Mouse (Mus musculus): ENCODE data around the gene Nifk.

Nifk gene

DNA sequence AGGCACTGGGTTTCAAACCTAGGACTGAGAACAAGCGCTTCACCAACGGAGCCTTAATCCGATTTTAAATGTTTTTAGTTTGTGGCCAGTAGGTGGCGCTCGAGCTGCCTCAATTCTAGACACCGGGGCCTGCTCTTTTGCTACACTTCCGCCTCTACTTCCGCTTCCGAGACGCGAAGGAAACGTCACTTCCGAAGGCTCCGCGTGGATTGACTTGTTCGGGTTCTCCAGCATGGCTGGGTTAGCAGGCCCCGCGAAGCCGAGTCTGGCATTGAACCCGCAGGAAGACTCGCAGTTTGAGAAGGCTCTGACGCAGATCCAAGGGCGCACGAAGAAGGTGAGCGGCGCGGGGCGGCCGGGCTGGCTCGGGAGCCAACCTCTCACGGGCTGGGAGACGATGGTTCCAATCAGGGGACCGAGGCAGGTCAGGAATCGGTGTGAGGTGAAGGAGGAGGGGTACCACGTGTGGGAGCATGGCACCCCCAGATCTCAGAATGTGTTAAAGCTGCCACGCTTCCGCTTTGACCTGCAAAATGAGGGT is at the start of gene Nifk:
TSS of gene Nifk (plus strand) at position 179 of the 541 bp plus-strand sequence.
- DNase-seq (ENCODE audit: low spot score), result peak; percentile 91

DNA sequence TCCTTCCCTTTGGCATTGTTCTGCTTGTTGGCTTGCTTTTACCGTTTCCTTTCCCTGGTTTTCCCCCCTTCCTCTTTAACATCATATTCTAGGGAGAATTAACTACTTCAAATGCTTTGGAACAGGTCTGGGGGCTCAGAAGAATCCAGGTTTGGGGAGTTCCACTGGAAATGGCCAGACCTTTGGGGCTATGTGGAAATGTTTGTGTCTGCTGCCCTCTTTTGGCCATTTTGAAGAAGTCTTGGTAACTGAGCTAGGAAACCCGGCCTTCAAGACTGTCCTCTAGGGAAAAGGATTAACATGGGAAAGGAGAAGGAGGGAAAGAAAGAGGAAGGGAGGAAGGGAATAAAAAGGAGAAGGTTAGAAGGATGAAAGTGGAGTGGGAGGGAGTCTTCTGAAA is 46.5 kb upstream of the Nifk start:
- DNase-seq (ENCODE audit: low spot score), result no peak

DNA sequence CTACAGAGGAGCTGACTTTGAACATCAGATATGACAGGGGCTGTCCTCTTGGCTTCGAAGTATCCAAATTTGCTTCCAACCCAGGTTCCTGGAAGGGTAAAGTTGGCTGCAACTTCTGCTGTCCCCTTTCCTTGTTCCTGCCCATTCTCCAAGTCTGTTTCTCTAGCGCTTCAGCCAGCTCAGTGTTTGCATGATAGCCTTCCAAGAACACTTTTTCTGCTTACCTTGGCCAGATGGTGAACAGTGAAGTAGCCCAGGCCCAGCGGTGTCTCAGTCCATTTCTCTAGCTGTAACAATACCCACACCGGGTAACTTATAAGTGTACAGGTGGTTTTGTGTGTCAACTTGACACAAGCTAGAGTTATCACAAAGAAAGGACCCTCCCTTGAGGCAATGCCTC is 29.3 kb upstream of the Nifk start:
- no peak for DNase-seq (ENCODE audit: low spot score)

DNA sequence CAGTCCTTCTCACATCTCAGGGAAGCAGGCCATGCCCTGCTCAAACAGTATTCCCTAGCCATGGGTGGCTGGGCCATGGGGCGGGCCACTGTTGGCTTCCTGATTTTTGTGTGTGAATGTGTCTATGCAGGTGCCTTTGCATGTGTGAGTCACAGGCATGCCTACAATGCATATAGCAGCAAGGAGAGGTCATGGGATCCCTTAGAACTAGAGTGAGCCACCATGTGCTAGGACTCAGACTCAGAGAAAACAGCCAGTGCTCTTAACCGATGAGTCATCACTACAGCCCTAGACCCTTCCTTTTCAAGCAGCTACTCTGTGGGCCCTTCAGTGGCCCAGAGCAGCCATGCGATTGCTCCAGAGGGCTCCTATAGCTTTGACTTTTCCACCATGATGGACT is 27.4 kb upstream of the Nifk start:
- no peak for DNase-seq (ENCODE audit: low spot score)

DNA sequence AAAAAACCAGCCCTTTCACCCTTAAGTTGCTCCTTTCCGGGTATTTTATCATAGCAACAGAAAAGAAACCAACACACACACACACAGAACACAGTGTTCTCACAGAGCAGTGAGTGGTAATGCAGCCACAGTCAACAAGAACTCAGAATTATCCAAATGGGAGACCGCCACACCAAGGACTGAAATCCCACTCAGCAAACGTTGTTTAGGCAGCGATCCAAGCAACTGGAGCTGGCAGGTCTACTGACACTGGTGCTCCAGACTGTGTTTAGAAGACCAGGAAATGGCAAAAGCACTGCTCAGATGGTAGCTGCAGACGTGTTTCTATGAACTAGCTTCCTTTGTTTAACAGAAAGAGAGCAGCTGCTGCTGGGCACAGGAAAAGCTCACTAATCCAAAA is 26.8 kb upstream of the Nifk start:
- no peak for DNase-seq (ENCODE audit: low spot score)

DNA sequence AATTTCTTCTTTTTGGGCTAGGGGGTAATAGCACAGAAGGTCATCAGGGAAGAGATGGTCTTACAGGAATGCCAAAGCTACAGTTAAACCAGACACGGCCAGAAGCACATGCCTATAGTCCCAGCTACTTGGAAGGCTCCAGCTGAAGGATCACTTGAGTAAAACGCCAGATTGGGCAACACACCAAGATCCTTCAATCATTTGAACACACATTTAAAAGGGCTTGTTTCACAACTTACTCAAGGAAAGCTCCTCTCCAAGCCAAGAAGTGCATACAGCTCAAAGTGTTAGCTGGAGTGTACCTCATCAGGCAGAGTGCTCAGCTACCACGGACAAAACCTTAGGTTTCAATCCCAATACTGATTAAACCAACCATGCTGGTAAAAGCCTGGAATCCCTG is 25.0 kb upstream of the Nifk start:
- no peak for DNase-seq (ENCODE audit: low spot score)

DNA sequence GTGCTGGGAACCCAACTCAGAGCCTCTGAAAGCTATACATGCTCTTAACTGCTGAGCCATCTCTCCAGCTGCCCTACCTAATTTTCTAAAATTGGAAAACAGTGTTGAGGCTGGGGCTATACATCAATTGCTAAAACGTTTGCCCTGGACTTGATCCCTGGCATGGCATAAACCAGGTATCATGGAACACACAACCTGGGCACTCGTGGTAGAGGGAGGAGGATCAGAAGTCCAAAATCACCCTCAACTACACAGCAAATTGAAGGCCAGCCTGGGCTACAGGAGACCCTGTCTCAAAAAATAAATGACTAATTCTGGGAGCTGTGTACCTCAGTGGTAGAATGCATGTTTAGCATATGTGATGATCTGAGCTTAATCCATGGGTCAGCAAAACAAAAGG is 23.9 kb upstream of the Nifk start:
- DNase-seq (ENCODE audit: low spot score), result no peak

DNA sequence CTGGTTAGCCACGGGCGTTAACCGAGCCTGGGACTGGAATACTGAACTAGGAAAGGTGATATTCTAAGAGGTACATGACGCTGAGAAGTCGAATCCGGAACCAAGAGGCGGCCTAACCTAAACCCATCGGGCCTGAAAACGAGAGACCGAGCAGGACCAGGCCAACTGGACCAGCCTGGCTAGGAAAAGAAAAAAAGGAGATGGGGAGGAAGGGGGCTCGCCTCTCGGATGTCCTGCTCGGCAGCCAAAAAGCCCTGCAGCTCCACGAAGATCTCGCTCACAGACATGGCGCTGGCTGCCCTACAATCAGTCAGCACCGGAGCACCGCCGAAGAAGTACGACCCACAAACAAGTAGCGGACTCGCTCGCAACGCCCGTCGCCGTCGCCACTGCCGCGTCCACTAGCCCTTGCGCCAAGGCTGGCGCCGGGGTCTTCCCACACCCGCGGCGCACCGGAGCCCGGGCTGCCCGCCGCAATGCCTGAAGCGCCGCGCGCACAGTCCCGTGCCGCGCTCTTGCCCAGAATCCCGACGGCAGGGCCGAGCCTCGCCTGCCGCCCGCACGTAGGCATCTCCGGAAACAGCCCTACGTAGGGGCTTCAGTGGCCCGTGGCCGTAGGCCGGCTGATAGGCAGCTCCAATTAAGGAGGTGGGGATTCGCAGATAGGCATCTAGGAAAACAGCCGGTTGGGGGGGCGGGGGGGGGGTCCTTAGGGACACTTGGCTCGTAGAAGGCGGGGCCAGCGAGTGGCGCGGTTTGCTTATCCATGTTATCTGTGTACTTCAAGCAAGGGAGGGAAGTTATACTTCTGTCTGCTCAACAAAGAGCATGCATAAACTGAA is 10.6 kb upstream of the Nifk start:
- DNase-seq (ENCODE audit: low spot score), result peak; percentile 88

DNA sequence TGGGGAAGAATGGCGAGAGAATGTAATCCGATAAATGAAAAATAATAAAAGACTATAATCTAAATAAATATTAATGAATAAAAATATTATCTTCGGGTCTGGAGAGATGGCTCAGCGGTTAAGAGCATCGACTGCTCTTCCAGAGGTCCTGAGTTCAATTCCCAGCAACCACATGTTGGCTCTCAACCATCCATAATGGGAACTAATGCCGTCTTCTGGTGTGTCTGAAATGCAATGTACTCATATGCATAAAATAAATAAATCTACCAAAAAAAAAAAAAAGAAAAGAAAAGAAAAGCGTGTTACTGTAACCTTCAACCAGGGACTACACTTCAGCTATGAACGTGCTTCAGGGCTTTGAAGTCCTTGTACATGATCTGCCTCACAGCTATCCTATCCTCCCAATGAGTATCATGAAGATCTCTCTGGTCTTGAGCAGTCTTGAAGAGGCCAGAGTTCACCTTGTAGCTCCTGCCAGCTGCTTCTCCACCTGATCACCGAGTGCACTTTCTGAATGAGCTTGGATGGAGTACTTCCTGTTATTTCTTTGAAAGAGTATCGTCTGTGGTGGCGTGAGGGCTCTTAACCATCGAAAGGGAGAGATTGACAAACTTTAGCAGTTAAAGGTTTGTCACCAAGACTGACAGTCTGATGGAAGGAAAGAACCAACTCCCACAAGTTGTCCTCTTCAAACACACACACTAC is 9.9 kb upstream of the Nifk start, which contains the start of gene Tsn:
TSS of gene Tsn (minus strand) at position 118 of the 705 bp plus-strand sequence.
- DNase-seq (ENCODE audit: low spot score), result no peak

DNA sequence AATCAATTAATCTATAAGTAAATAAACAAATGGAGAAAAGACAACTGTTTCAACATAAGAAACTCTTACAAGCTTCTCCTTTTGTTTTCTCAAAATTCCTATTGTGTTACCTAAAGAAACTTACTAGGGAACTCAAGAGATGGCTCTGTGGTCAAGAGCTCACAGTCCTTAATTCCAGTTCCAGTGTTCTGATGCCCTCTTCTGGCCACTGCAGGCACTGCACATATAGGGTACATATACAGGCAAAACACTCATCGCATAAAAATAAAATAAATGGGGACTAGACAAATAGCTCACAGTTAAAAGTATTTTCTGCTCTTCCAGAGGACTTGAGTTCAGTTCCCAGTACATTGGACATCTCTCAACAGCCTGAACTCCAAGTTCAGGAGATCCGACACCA is 943 bp upstream of the Nifk start:
- no peak for DNase-seq (ENCODE audit: low spot score)

DNA sequence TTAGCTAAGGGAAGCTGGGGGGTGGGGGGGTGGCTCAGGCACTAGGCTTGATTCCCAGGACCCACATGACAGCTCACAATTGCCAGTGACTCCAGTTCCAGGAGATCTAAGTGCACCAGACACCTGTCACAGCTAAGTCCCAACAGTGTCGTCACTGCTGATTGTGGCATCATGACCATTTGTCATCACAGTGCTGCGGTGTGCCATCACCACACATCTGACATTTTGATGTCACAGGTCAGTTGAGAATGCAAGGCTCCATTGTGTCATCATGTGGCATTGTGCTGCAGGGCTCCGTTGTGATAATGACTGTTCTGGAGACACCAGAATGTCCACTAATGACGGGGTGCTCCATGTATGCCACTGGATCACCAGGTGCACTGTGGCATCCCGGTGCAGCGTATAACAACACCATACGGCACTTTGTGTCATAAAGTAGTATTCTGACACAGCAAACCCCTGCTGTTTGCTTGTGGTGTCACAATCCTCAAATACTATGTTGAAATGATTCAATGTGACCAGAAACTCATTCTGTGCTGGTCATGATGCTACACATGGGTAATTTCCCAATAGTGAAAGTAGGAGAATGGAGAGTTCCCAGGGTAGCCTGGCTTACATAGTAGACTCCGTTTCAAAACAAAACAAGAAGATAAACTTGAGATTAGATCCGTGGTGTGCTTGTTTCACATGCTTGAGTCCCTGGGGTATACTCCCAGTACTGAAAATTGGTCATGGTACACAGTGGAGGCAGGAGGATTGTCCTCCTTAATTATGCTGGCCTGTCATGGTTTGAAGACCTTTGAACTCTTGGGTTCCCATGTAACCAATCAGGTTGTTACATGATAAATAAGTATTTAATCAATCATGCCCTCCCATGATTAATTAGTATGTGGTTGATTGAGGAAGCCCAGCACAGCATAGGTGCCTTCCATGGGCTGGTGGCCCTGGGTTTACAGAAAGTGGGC is 13.4 kb downstream of the Nifk start:
- DNase-seq (ENCODE audit: low spot score), result no peak

DNA sequence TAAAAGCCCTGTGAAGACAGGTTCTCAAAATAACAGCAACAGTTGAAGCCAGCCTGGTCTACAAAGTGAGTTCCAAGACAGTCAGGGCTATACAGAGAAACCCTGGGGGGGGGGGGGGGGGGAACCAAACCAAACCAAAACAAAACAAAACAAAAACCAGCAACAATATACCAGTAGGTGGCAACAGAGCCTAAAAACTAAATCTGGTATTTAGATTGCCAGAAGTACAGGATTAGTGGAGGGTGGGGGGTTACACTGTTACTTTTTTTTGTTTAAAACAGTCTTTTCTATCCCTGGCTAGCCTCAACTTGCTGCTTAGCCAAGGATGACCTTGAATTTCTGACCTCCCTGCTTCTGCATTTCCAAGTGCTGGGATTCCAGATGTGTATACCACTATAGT is 14.2 kb downstream of the Nifk start:
- DNase-seq (ENCODE audit: low spot score), result no peak

DNA sequence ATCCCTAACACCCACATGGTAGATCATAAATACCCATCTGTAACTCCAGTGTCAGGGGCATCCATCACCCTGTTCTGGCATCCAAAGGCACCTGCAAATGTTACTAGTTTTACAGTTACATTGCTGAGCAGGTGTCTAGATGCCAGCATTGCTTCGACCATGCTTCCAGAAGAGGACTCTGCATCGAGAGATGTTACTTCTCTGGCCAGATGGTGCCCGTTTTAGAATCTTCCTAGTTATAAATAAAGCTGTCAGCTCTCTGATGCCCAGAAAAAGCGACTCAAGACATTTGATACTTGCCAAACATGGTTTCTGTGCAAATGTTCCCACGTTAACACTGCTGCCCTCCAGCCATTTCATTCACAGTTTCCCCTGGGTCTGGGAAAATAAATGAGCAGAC is 16.3 kb downstream of the Nifk start:
- DNase-seq (ENCODE audit: low spot score), result no peak

DNA sequence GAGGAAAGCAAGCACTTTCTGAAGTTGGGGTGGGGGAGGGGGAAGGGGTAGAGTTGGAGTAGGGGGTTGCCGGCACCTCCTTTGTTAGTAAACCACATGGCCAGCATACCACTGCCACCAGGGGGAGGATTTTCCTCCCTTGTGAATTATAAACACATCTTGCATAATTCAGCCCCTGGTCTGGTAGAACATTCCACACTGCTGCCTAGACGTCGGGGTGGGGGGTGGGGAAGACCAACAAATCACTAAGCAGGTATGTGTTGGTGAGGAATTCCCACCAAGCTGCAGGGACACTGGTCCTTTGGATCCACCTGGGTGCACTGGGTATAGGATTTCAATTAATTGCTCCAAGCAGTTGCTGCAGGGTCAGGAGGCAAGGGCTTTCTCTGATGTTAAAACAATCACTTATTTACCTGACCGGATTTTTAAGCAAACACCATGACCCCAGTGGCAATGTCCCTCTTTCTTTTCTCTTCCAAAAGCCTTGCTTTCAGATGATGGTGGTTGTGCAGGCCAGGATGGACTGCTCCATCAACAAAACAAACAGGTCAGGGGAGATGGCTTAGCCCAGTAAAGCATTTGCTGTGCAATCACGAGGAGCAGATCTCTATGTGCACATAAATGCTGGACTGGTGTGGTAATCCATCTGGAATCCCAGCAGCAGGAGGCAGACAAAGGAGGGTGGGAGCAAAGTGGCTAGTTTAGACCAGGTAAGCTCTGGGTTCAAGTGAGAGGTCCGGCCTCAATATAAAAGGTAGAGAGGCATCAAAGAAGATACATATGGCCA is 22.2 kb downstream of the Nifk start:
- no peak for DNase-seq (ENCODE audit: low spot score)

DNA sequence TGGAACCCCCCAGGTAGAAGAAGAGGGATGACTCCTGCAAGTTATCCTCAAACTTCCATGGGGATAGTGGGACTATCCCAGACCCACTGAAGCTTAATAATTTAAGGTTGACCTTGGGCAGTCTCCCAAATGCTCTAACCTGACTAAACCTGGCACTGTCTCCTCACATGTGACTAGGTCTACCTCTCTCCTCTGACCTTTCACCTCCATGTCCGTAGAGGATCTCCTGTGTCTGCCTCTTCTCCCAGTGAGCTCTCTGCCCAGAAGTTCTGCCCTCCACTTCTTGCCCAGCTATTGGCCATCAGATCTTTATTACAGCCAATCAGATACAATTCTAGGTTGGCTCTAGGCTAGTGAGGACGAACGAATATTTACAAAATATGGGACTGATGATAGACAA is 28.3 kb downstream of the Nifk start:
- no peak for DNase-seq (ENCODE audit: low spot score)

DNA sequence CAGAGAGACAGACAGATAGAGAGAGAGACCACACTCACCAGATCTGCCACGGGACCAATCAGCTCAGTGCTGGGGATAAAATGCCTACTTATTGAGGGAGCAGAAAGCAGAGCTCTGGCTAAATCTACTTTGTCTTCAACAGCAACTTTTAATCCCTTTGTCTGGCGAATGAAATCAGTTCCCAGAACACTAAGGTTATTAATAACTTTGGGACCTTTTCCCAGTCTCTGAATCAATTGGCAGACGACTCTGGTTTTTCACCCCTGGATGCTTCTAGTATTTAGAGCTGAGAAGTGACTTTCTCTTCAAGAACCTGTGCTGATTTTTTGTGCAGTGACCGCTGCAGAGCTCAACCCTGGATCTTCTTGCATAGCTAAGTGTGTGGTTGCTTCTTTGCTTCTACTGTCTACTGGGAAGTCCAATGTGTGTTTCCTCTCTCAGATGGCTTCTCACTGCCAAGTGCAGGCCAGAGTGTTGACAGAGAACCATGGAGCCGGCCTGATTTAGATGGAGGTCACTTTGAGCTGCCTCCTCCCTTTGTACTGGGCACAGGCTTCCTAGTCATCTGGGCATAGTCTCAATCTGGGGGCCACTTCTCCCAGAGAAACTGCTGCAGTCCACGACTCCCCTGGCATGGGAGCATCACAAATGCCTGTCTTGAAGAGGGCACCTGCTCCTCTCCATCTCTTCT is 37.6 kb downstream of the Nifk start:
- DNase-seq (ENCODE audit: low spot score), result no peak

DNA sequence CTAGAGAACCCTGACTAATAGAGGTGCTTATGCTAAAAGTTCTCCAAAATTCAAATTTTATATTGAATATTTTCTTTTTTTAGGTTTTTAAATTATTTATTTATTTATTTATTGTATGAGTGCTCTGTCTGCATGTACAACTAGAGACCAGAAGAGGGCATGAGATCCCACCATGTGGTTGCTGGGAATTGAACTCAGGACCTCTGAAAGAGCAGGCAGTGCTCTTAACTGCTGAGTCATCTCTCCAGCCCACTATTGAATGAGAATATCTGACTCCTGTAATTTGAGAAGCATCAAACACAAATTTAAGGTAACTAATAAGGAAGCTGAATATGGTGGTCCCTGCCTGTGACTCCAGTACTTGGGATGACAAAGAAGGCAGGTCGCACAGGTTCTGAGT is 46.3 kb downstream of the Nifk start:
- DNase-seq (ENCODE audit: low spot score), result no peak

DNA sequence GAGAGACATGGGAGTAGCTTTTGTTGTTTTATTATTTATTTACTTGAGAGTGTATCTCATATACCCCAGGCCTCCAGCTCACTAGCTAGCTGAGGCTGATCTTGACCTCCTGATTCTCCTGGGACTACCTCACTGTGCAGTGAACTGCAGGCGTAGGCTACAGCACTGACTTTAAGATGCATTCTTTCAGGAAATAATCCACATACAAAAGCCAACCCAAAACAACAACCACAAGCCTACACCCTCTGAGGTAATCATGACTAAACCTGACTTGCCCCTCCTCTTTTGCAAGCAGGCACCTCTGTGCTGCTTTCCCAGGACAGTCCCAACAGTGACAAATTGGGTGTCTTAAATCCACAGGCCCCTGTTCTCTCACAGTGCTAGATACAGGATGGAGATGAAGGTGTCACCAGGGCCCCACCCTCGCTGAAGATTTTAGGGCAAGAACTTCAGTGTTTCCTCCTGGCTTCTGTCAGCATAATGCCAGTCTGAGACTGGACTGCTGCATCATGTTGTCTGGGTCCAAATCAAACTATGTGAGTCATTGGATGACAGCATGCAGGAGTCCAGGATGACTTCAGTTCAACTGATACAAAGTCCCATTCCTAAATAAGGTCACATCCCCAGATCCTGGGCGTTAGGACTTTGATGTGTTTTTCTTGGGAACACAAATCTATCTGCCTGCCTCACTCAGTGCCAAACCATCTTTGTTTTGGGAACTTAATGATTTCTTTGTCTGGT is 47.3 kb downstream of the Nifk start:
- DNase-seq (ENCODE audit: low spot score), result no peak

DNA sequence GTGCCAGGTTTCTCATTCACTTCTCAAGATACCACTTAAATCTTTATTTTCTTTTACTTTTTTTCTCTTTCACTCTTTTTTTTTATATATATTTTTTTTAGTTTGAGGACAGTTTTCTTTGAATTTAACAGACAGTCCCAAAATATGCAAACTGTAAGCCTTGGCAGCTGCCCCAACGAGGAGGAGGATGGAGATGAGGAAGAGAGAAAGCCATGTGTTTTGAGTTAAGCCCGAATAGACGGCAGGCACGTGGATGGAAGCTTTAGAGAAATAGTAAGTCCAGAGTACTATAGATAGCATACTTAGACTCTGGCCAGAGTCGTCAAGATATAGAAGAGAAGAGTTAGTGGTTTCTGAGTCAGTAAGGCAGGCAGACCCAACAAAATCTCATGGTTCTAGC is 56.1 kb downstream of the Nifk start:
- DNase-seq (ENCODE audit: low spot score), result no peak
